Mouse (Mus musculus): ENCODE measurements around the gene Surf4. TPM values are rescaled to one million over a fixed set of nuclear protein-coding genes. Genes with fewer than 3 reads are reported as not detected.

Gene Surf4
- polyA plus RNA-seq, 1 experiment from 2014 or later, result 183 TPM

GRCm38 (mm10) chr2:26927745-26928476, 5.8 kb downstream of the Surf4 start:
- TF ChIP-seq EP300 (optimal IDR thresholded peaks at IDR 0.05) (no peak), CTCF (IDR thresholded peaks at IDR 0.05; ENCODE audit: low read depth) (no peak)
- H3K27ac ChIP-seq (replicated peaks), result no peak overlapping the region
- no peak overlapping the region; the same call in 1 of the 2 replicates for H3K9ac ChIP-seq (ENCODE audit: low read length)
- WGBS, result 77% methylated on average over 6 of the region's 6 CpGs
- H3K27me3 ChIP-seq (ENCODE audit: control insufficient read depth, insufficient read depth, low read length), result no peaks in the 10 kb centered on the region
- no peak overlapping the region for H3K4me2 ChIP-seq (replicated peaks; ENCODE audit: low read depth)
- no peak; the same call in 1 of the 2 replicates for ATAC-seq (ENCODE audit: low FRiP score, low TSS enrichment)
- no peak overlapping the region for H3K4me3 ChIP-seq (ENCODE audit: low read depth, low read length)
- H3K9me3 ChIP-seq (ENCODE audit: control insufficient read depth, low read length), result no peaks in the 10 kb centered on the region
- no peak for DNase-seq (ENCODE audit: low spot score)
- H3K4me1 ChIP-seq (replicated peaks; ENCODE audit: control insufficient read depth, insufficient read depth), result peaks cover 9% of the 10 kb centered on the region; the same call in 1 of the 2 replicates
- peaks cover 32% of the 10 kb centered on the region for H3K36me3 ChIP-seq (ENCODE audit: control insufficient read depth, insufficient read depth, low read length)

- Histone ChIP-seq H3K27me3 (ENCODE audit: control insufficient read depth, insufficient read depth, low read length) (no peaks in the 10 kb centered on the region), H3K4me2 (replicated peaks; ENCODE audit: low read depth) (no peak overlapping the region), H3K4me1 (replicated peaks; ENCODE audit: control insufficient read depth, insufficient read depth) (0 out of 2 replicates have a peak, but pooled peaks cover 8% of the 10 kb centered on the region), H3K9ac (ENCODE audit: low read length) (no peak overlapping the region), H3K36me3 (ENCODE audit: control insufficient read depth, insufficient read depth, low read length) (peaks cover 46% of the 10 kb centered on the region), H3K27ac (replicated peaks) (no peak overlapping the region), H3K9me3 (ENCODE audit: control insufficient read depth, low read length) (no peaks in the 10 kb centered on the region), H3K4me3 (ENCODE audit: low read depth, low read length) (no peak overlapping the region)
- DNase-seq (ENCODE audit: low spot score) (peak; percentile 86), ATAC-seq (ENCODE audit: low FRiP score, low TSS enrichment) (peak; percentile 89)
- no peak for TF ChIP-seq EP300 (optimal IDR thresholded peaks at IDR 0.05)
- no peak; the same call in 1 of the 2 replicates for TF ChIP-seq CTCF (IDR thresholded peaks at IDR 0.05; ENCODE audit: low read depth)
- 37% methylated on average over 9 of the region's 9 CpGs for WGBS
Measured at GRCm38 (mm10) chr2:26921784-26922183, 11.9 kb downstream of the Surf4 start.

- Histone ChIP-seq H3K4me2 (replicated peaks; ENCODE audit: low read depth) (no peak overlapping the region), H3K27me3 (ENCODE audit: control insufficient read depth, insufficient read depth, low read length) (no peaks in the 10 kb centered on the region), H3K9ac (ENCODE audit: low read length) (no peak overlapping the region), H3K27ac (replicated peaks) (no peak overlapping the region), H3K4me1 (replicated peaks; ENCODE audit: control insufficient read depth, insufficient read depth) (peaks cover 10% of the 10 kb centered on the region; the same call in 1 of the 2 replicates), H3K4me3 (ENCODE audit: low read depth, low read length) (no peak overlapping the region), H3K36me3 (ENCODE audit: control insufficient read depth, insufficient read depth, low read length) (peaks cover 37% of the 10 kb centered on the region), H3K9me3 (ENCODE audit: control insufficient read depth, low read length) (no peaks in the 10 kb centered on the region)
- ATAC-seq (ENCODE audit: low FRiP score, low TSS enrichment) (no peak), DNase-seq (ENCODE audit: low spot score) (no peak)
- WGBS, result 84% methylated on average over 6 of the region's 6 CpGs
- TF ChIP-seq CTCF (IDR thresholded peaks at IDR 0.05; ENCODE audit: low read depth) (no peak), EP300 (optimal IDR thresholded peaks at IDR 0.05) (no peak)
Measured at GRCm38 (mm10) chr2:26920190-26920855, 13.4 kb downstream of the Surf4 start.

- ATAC-seq (ENCODE audit: low FRiP score, low TSS enrichment) (no peak), DNase-seq (ENCODE audit: low spot score) (no peak)
- Histone ChIP-seq H3K9me3 (ENCODE audit: control insufficient read depth, low read length) (no peaks in the 10 kb centered on the region), H3K9ac (ENCODE audit: low read length) (no peak overlapping the region), H3K36me3 (ENCODE audit: control insufficient read depth, insufficient read depth, low read length) (peaks cover 31% of the 10 kb centered on the region; the same call in 1 of the 2 replicates), H3K4me3 (ENCODE audit: low read depth, low read length) (no peak overlapping the region), H3K4me2 (replicated peaks; ENCODE audit: low read depth) (no peak overlapping the region), H3K27ac (replicated peaks) (no peak overlapping the region), H3K27me3 (ENCODE audit: control insufficient read depth, insufficient read depth, low read length) (no peaks in the 10 kb centered on the region), H3K4me1 (replicated peaks; ENCODE audit: control insufficient read depth, insufficient read depth) (peaks cover 10% of the 10 kb centered on the region; the same call in 1 of the 2 replicates)
- WGBS, result 80% methylated on average over 3 of the region's 3 CpGs
- no peak for TF ChIP-seq EP300 (optimal IDR thresholded peaks at IDR 0.05)
- TF ChIP-seq CTCF (IDR thresholded peaks at IDR 0.05; ENCODE audit: low read depth), result no peak
Measured at GRCm38 (mm10) chr2:26919684-26920083, 14.0 kb downstream of the Surf4 start.

GRCm38 (mm10) chr2:26916738-26917137, 17.0 kb downstream of the Surf4 start:
- Histone ChIP-seq H3K4me1 (replicated peaks; ENCODE audit: control insufficient read depth, insufficient read depth) (peaks cover 10% of the 10 kb centered on the region; the same call in 1 of the 2 replicates), H3K4me2 (replicated peaks; ENCODE audit: low read depth) (peak overlapping the region; percentile 95), H3K9ac (ENCODE audit: low read length) (peak overlapping the region; percentile 87), H3K27me3 (ENCODE audit: control insufficient read depth, insufficient read depth, low read length) (no peaks in the 10 kb centered on the region), H3K4me3 (ENCODE audit: low read depth, low read length) (peak overlapping the region; percentile 78), H3K27ac (replicated peaks) (peak overlapping the region; percentile 92), H3K36me3 (ENCODE audit: control insufficient read depth, insufficient read depth, low read length) (peaks cover 23% of the 10 kb centered on the region), H3K9me3 (ENCODE audit: control insufficient read depth, low read length) (no peaks in the 10 kb centered on the region)
- no peak for TF ChIP-seq CTCF (IDR thresholded peaks at IDR 0.05; ENCODE audit: low read depth)
- no peak for TF ChIP-seq EP300 (optimal IDR thresholded peaks at IDR 0.05)
- 0% methylated on average over 13 of the region's 13 CpGs for WGBS
- 0 out of 2 replicates have a peak, but pooled peaks have one; percentile 4 for ATAC-seq (ENCODE audit: low FRiP score, low TSS enrichment)
- no peak for DNase-seq (ENCODE audit: low spot score)
